Mouse (Mus musculus) thymus, postnatal 14 days (tissue): ENCODE results near the gene Slc26a1.

Experiments used
- DNase-seq: peaks from one replicate; pipeline ENCODE4 v3.0.0; 2021

Slc26a1 gene

GRCm38 (mm10) chr5:108689091-108689490, 13.7 kb upstream of the Slc26a1 start:
- no peak for DNase-seq

- no peak for DNase-seq
Measured at GRCm38 (mm10) chr5:108680871-108681270, 5.5 kb upstream of the Slc26a1 start.

GRCm38 (mm10) chr5:108679909-108680308, 4.5 kb upstream of the Slc26a1 start:
- DNase-seq: no peak

GRCm38 (mm10) chr5:108678296-108678854, 3.0 kb upstream of the Slc26a1 start:
- no peak for DNase-seq

- no peak for DNase-seq
Measured at GRCm38 (mm10) chr5:108677605-108678295, 2.4 kb upstream of the Slc26a1 start.

- no peak for DNase-seq
Measured at GRCm38 (mm10) chr5:108676772-108677498, 1.6 kb upstream of the Slc26a1 start.

- DNase-seq: no peak
Measured at GRCm38 (mm10) chr5:108674624-108675023, 745 bp downstream of the Slc26a1 start.

- no peak for DNase-seq
Measured at GRCm38 (mm10) chr5:108671757-108672156, 3.6 kb downstream of the Slc26a1 start.

- peak; percentile 70 for DNase-seq
Measured at GRCm38 (mm10) chr5:108670785-108671184, 4.6 kb downstream of the Slc26a1 start.

- no peak for DNase-seq
Measured at GRCm38 (mm10) chr5:108669986-108670385, 5.4 kb downstream of the Slc26a1 start.

- peak; percentile 86 for DNase-seq
Measured at GRCm38 (mm10) chr5:108668977-108669936, 6.1 kb downstream of the Slc26a1 start, which contains the start of gene Dgkq. Dgkq (minus strand) TSS chr5:108669672.

GRCm38 (mm10) chr5:108668387-108668932, 6.9 kb downstream of the Slc26a1 start:
- DNase-seq: no peak

- DNase-seq: no peak
Measured at GRCm38 (mm10) chr5:108667370-108667769, 8.0 kb downstream of the Slc26a1 start.

GRCm38 (mm10) chr5:108665066-108665465, 10.3 kb downstream of the Slc26a1 start:
- DNase-seq: no peak

- DNase-seq: no peak
Measured at GRCm38 (mm10) chr5:108662772-108663171, 12.6 kb downstream of the Slc26a1 start.

- DNase-seq: peak; percentile 92
Measured at GRCm38 (mm10) chr5:108660632-108661268, 14.6 kb downstream of the Slc26a1 start.

GRCm38 (mm10) chr5:108659698-108660631, 15.4 kb downstream of the Slc26a1 start, which contains the start of gene Idua:
Idua (plus strand) TSS chr5:108660331.
- DNase-seq: no peak

- no peak for DNase-seq
Measured at GRCm38 (mm10) chr5:108658611-108659010, 16.8 kb downstream of the Slc26a1 start.

- DNase-seq: no peak
Measured at GRCm38 (mm10) chr5:108657406-108657805, 18.0 kb downstream of the Slc26a1 start.

GRCm38 (mm10) chr5:108655891-108656650, 19.3 kb downstream of the Slc26a1 start:
- DNase-seq: no peak
